Mouse (Mus musculus) common myeloid progenitor, adult 5-6 weeks (primary cell): Measurements from ENCODE around the gene Arl8a. TPM values are rescaled to one million over a fixed set of nuclear protein-coding genes. Genes with fewer than 3 reads are reported as not detected.
"Not testable (repeated sequence)": the region's sequence is repeated elsewhere in the genome, so short reads cannot be mapped to it uniquely, and the experiment has no call there.

Experiments
- ATAC-seq: replicated peaks from 2 replicates; pipeline ENCODE4 v1.8.0; 2016; ENCODE audit warnings: low read depth, mild to moderate bottlenecking, moderate TSS enrichment, inconsistent platforms; ENCODE audit not compliant: poor library complexity, severe bottlenecking
- total RNA-seq: library from RNA; stranded (forward); fragments of 200-1000, 187-1606 nt; gene quantifications from 2 replicates; pipeline ENCODE4 v1.2.3, GENCODE M21; 2017

Arl8a gene
- total RNA-seq, 1 experiment from 2014 or later: 16.4 TPM

DNA sequence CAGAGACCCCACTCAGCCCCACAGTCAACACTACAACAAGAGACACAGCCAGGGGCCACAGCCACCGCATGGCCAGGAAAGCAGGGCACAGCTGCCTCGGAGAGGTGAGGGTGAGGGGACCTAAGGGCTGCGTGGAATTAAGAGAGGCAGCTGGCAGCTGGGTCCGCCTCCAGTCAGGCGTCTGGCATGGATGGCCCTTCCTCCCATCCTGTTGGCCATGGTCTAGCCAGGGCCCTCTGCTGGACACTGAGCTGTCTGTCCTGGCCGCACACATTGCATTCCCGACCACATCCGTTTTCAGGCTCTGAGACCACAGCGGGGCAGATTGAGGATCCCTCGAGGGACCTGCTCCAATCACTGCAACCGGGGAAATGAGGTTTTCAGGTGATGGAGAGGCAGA lies 20.8 kb downstream of the Arl8a start, which contains the start of gene Gpr37l1:
Gpr37l1 (minus strand) TSS at position 247 of the 400 bp plus-strand sequence.
- ATAC-seq: no peak

DNA sequence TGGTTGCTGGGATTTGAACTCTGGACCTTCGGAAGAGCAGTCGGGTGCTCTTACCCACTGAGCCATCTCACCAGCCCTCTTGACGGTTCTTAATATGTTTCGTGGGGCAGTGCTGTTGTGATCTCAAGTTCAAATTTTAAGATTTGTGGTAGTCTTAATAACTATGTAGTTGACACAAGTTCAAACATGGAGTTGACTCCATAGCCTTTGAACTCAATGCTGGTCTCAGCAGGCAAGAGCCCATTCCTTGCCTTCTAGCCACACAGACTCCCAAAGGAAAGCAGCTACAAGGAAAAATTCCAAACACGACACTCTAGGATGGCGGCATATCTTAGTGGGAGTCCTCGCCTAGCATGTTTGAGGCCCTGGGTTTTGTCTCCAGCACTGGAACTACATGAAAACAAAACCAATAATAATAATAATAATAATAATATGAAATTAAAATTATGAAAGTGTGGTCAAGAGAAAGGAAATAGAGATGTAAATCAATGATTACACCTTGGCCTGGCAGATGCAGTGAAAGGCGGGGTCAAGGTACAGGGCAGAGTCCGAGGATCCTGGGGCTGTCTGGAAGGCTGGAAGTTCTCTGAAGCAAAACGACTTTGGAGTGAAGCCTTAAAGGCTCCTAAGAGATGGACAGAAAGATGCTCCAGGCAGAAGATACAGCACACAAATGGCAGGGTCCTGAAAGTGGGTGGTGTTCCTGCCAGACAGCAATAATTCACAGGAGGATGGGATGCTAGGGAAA lies 22.0 kb downstream of the Arl8a start:
- no peak for ATAC-seq

DNA sequence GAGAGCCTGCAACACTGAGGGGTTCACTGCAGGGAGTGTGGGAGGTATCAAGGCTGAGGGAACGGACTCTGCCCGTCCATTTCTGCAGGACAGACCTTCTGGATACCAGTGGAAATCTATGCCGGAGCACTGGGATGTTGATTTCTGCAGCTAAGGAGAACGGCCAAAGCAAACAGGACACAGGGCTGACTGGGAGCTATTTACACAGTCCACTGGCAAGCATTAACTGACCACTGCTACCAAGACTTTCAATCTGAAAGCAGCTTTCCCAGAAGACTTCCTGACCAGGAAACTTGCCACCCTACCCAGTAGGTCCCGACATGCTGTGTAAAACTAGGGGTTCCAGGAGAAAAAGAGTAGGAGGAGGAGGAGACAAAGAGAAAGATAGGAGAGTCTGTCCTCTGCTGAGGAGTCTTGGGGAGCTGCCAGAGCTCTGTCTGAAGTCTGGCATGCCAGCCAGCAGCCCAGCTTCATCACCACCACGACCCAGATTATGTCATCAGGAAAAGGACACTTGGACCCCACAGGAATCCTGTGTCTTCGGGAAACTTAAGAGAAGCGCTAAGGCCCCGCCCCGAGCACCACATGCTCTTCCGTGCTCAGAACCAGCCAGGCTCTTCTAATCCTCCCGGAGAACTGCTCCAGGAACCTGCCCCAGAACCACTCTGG lies 23.1 kb downstream of the Arl8a start:
- no peak for ATAC-seq

DNA sequence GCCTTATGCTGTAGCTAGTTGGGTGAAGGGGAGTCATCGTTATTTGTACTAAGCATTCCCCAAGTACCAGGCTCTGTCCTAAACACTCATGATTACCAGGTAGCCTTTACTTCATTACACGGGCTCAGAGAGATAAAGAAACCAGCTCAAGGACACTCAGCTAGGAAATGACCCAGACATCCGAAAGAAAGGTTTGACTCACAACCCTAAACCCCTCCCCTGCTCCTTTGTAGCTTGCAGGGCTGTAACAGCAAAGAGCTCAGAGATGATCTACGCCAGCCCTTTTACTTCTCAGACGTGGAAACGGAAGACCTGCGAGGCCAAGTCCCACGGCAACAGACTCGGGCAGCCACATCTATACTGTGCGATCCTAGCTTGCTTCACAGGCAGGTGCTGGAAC lies 23.7 kb downstream of the Arl8a start:
- no peak for ATAC-seq

DNA sequence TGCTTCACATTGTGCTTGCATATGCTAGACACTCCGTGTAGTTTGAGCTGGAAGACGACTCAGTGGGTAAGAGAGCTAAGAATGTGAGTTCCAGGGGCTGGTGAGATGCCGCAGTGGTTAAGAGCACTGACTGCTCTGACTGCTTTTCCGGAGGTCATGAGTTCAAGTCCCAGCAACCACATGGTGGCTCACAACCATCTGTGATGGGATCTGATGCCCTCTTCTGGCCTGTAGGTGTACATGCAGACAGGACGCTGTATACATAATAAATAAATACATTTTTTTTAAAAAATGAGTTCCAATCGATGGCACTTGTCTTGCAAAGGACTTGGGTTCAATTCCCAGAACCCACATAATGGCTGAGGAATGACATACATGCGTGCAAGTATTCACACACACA lies 24.6 kb downstream of the Arl8a start:
- ATAC-seq: no peak

DNA sequence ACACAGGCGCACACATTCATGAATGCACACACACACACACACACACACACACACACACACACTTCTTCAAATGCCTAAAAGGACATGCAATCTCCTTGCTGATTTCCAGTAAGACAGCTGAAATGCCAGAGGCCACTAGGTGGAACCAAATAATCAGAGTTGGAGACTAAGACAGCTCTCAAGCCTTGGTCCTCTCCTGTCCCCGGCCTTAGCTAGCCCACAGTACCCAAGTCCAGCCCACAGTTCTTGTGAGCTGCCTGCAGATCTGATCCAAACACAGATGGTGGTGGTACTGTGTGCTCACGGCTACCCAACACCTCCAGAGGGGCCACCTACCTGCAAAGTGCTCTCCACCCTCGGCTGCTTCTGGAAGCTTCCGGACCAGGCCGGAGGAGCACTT lies 25.4 kb downstream of the Arl8a start:
- ATAC-seq: peak; percentile 76

DNA sequence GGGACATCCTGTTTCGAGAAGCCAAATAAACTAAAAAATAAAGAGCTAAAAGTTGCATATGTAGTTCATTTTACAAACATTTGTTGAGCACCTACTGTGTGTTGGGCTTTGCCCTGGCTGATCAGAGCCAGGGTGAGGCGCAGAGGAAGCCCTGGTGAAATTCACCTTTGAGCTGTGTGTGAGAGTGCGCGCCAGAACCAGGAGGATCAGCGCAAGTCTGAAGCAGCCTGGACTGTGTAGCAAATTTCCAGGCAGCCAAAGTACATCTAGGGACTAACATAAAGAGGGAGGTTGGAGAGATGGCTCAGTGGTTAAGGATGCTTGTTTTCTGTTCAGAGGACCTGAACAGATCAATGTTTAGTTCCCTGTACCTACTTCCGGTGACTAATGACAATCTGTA lies 26.7 kb downstream of the Arl8a start:
- ATAC-seq: no peak

DNA sequence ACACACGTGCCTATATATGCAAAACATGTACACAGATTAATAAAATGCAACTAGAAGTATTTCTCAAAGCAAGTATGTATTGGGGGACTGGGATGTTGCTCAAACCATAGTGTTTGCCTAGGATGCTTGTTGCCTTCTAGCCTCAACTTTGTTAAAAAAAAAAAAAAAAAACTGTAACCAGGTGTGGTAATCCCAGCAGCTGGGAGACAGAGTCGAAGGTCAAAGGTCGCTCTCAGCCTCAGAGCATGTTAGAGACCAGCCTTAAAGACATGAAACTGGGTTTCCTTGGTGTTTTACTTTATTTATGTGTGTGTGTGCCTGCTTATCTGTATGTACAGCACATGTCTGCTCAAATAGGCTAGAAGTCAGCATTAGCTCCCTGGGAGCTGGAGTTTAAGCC lies 28.6 kb downstream of the Arl8a start:
- no peak for ATAC-seq

DNA sequence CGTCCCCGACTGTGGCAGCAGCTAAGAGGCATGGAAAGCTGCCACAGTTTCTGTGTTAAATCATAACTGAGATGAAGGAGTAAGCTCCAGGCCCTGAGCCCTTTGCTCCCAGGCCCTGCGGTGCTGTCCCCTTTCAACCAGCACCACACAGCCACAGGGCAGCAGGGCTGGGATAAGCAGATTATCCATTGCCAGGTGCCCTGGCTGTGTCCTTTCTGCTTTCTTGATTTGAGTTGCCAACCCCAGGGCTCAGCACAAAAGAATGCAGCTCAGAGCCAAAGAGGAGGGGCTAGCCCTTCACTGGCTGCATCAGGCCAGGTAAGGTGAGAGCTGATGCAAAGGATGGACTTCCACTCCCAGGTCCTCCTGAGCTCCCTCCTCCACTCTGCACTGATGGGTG lies 31.1 kb downstream of the Arl8a start:
- ATAC-seq: no peak

DNA sequence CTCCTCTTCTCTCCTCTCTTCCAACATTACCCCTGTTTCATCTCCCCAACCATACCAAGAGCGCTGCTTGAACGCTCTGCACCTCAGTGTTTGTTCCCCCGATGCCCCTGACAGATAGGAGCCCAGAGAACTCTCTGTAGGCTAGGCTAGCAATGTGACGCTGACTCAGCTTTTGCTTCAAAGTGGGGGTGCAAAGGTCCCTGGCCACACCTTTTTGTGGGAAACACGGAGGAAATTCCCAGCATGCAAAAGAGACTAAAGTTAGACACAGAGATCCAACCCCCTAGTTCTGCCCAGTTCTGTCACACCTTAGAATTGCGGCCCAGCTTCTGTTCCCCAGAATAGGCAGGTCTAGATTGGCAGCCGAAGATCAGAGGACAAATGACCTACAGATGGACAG lies 32.2 kb downstream of the Arl8a start:
- no peak for ATAC-seq

DNA sequence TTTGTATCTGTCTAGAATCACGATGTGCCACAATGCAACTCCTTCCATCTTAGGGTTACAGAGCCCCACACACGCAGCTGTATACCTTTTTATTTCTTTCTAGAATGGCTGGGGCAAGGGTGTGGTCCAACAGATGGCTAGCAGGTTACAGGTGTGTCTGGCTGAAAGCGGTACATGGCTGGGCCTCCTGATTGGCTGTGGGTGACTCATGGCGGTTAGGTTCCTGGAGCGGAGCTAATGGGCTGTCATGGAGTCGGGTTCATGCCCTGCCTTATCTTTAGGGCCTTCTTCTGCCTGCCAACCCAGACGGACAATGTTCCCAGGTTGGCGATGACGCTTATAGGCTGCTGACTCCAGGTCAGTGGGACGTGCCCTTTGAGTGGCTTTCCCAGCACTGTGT lies 34.2 kb downstream of the Arl8a start:
- no peak for ATAC-seq

DNA sequence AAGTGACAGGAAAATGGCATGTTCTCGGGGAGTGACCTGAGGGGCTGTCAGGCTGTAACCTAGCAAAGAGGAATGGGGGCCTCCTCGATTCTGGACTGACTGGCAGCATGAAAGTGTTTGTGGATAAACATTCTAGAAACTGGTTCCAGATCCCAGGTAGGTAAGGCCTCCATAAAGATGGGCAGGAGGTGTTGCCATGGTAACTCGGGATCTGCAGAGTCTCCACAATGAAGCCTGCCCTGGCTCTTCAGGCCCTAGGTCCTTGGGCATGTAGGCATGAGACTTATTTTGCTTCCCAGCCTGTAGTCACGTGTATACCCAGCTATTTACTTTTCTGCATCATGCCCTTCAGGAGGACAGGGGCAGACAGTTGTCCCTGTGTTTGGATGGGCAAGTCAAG lies 34.7 kb downstream of the Arl8a start:
- no peak for ATAC-seq

DNA sequence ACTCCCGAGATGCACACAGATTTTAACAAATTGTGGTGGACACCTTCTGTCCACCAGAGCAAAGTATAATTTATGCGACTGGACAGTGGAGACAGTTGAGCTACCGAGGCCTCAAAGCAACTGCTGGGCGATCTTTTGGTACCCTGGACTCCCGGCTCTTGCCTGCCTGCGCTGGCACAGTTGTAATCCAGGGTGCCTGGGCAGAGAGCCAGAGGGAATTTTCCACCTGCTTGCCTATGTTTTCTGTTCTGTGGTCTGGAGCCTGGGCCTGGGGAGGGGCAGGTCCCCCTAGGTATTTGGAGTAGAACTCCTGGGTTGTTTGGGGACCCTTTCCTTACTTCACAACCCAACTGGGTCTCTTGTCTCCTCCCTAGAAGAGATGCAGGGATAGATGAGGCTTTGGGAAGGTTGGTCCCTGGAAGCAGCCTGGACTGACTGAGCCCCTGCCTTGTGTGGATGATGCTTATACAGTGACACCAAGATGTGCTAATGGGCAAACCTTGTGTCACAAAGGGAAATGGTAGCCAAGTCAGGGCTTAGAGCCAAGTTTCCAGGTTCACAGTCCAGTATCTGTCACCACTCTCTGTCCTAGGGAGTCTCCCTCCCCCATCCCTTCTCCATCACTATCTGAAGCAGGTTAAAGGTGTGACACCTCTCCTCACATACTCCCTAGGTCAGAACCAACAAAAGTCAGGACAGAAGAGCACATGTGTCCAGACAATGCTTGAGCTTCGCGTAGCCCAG lies 35.4 kb downstream of the Arl8a start:
- ATAC-seq: no peak

DNA sequence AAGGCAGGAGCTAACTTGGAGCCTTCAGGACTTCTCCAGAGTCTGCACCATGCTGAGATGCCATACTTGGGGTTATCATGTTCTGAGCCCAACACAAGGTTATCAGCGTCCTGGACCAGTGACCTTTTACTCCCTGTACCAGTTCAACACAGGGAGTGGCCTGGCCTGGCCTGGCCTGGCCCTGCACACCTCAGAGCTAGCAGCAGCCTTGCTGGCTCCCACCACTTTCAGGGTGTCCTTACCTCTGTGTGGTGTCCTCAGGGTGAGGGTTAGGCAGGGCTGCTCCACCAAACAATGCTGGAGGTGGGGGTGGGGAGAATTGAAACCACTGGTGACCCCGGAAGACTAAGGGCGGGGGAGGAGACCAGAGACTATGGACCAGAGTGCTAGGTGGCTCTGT lies 36.4 kb downstream of the Arl8a start:
- no peak for ATAC-seq

DNA sequence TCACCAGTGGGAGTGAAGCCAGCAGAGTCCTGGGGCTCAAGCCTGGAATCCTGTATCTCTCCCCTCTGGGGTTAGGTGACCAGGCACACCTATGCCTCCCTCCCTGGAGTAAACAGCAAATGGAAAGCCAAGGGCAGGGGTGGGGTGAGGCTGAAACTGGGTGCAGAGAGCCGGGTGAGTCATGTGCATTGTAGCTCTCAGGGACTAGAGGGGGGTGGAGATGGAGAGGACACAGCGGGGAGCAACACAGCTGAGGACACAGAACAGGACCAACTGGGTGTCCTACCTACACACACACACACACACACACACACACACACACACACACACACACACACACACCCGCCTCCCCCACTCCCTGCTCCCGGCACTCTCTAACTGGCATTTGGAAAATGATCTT lies 36.8 kb downstream of the Arl8a start:
- ATAC-seq: no peak

DNA sequence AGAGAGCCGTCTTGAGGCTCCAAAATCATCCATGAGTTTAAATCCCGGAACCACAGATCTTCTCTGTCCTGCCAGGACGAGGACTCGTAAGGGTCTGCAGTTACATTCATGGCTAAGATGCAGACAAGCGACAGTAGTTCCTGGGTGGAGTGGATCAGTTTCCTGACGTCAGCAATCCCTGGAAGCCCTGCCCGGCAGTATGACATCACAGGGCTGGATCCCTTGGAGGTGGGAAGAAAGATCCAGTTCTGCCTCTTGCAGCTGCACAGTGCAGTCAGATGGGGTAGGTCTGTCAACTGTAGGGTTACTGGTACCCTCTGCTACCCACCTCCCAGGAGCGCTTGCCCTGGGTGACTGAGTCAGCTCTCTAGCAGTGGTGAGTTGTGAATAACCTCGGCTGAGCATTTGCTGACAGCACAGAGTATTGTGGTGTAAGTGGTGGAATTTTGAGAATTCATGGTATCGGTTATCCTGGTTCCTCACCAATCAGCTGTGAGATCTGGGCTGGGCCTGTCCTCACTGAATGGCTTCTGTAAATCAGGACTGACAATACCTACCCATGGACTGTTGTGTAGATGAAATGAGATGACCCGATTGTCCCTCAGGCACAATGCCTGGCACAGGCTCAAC lies 37.4 kb downstream of the Arl8a start:
- ATAC-seq: no peak

DNA sequence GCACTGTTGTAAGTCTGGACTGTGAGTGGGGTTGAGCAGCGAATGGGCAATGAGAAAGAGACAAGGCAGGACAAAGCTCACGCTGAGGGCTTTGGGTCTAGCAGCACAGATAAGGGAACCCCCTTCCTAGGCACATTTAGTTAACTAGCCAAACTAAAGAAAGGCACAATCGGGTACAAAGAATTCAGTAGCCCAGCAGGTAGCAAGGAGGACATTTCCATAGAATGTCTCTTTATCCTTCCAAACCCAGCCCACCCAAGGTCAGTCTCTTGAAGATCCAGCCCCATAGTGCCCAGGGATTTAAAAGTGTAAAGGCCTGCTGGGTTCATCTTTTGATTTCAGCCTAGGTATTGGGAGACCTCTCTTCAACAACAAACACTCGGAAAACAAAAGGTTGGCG lies 39.3 kb downstream of the Arl8a start:
- no peak for ATAC-seq

DNA sequence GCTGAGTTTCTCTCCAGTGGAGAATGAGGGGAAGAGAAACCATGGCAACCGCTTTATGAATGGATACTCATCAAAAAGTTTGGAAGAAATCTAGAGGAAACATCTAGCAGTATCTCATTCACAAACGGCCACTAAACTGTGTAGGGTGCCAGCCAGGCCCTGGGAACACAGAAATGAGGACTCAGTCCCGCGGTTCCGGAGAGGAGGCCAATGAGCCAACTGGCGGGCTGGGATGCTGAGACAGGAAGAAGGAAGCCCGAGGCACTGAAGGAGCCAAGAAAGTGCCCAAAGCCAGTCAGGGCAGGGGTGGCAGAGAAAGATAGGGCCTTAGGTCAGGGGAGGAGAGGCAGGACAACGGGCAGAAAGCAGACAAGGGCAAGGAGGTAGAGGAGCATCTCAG lies 39.8 kb downstream of the Arl8a start:
- ATAC-seq: no peak

DNA sequence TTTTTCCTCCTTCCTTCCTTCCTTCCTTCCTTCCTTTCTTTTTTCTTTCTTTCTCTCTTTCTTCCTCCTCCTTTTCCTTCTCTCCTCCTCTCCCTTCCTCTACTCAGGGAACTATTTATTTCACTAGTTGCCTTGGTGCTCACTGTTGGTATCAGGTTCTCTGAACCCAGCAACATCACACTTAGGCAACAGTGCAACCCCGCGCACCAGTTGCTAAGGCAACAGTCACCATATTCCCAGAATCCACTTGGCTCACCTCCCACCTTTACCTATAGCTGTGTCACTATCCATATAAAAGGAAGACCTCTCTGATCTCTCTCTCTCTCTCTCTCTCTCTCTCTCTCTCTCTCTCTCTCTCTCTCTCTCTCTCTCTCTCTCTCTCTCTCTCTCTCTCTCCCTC lies 40.4 kb downstream of the Arl8a start:
- ATAC-seq: not testable (repeated sequence)

DNA sequence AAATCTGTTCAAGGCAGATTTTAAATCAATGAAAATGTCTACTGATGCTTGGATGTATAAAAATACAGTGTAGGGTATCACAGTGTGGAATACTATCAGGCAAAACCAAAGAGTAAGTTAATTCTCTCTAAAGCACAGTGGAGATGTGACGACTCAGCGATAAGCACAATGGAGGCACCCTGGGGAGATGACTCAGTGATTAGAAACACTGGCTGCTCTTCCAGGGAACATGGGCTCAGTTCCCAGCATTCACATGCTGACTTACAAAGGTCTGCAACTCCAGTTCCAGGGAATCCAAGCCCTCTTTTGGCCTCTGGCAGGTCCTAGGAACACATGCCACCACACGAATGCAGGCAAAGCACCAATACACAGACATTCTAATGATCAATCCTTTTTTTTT lies 41.6 kb downstream of the Arl8a start:
- ATAC-seq: no peak

DNA sequence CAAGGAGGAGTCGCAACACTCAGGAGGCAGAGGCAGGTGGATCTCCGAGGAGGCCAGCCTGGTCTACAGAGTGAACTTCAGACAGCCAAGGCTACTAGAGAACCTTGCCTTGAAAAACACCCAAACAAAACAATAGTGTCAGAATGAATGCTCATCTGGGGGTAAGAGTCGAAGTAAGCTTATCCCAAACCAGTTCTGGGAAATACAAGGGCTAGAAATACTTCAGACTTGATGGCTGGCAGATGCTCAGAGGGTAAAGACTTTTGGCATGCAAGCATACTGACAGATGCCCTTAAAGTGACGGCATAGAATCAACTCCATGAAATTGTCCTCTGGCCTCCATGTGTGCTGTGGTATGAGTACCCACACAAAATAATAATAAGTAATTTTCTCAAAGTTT lies 42.6 kb downstream of the Arl8a start:
- no peak for ATAC-seq
